Mouse (Mus musculus): Measurements from ENCODE around the gene Lrrc31.
A peak's percentile ranks its signal among the peaks of the same experiment; 100 is the strongest.

Gene Lrrc31

DNA sequence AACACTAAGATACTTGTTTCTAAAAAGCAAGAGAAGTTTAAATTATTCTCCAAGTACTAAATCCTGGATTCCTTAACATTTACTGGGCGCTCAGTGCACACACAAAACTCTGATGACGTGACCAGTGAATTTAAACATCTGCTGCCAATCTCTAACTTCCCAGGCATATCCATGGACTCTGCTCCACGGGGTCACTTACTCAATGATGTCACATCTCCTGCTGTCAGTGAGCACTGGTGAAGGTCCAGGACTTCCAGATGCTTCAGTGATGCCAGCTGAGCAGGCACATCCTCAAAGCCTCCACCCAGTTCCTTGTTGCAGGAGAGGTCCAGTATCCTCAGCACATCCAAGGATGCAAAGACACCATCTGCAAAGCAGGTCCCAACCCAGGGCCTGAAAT lies 12.4 kb downstream of the Lrrc31 start:
- DNase-seq = no peak

DNA sequence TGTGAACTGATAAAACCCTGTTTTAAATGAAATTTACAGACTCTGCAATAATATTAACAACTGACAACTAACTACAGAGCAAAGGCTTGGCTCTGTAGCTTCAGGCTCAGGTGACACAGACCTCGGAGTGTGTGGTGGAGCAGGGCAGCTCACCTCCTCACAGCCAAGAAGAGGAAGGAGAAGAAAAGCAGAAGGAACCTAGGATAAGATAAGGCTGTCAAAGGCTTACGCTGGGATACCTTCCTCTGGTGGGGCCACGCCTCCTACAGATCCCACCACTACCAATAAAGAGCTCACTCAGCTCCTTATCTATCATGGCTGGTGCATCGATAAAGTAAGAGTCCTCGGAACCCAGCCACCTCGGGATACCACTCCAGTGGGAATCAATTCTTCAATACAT lies 16.5 kb downstream of the Lrrc31 start:
- DNase-seq = no peak

DNA sequence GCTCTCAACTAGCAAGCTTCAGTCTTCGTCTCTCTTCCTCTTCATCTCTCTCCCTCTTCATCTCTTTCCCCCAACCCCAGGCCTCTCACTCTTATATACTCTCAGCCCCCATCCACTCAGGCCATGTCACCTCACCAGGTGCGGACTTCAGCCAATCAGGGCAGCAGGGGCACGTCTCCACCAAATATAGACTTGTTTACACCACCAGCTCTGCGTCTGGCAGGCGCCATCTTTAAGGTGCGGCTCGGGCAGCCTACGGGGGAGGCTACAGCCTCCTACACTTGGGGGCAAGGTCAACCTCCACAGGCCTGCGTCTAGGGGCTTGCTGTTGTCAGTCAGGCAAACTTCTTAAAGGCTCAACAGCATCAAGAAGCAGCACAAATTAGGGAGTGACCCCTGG lies 41.2 kb downstream of the Lrrc31 start:
- DNase-seq = no peak

DNA sequence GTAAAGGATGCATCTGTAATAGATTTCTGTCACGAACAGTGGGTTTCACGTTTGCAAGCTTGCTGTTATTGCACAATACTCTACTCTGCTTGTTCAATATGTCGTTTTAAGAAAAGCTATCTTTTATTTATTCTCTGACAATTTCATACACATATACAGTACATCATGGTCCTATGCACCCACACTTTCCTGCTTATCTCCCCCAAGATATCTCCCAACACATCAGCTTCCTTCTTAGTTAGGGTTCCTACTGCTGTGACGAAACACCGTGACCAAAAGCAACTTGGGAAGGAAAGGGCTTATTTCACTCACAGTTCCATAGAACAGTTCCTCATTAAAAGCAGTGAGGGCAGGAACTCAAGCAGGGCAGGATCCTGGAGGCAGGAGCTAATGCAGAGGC lies 43.7 kb downstream of the Lrrc31 start:
- no peak for DNase-seq

DNA sequence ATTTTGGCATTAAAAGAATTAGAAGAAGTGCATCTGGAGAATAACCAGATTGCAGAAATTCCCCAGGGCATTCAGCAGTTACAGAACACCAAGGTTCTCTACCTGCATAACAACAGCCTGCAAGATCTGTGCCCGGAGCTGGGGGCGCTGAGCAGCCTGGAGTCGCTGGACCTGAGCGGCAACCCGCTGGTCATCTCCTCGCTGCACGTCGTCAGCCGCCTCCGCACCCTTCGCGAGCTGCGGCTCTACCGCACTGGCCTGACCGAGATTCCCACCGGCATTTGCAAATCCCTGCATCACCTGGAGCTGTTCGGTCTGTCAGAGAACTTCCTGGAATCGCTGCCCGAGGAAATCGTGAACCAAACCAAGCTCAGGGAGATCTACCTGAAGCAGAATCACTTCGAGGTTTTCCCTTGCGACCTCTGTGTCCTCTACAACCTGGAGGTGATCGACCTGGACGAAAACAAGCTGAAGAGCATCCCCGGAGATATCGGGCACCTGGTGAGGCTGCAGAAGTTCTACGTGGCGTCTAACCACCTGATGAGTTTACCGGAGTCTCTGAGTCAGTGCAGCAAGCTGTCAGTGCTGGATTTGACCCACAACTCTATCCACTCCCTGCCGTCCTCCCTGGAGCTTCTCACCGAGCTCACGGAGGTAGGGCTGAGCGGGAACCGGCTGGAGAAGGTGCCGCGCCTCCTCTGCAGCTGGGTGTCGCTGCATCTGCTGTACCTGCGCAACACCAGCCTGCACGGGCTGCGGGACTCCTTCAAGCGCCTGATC lies 49.4 kb downstream of the Lrrc31 start:
- DNase-seq = peak; percentile 5

DNA sequence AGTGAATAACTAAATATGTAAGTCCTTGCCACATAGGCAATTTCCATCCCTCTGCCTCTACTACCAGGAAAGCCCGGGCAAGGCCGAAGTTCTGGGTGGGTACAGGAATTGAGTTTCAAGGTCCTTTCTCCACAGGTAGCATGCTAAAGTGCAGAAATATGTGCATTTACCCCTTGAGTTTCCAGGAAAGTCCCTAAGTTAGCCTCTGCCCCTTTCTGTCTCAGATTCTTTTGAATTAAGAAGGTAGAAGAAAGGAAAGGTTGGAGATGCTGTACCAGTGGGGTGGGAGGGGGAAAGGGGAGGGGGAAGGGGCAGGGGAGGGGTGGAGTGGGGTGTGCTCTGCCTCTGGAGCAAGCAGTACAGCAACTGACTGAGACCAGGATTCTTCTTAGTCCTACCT lies 51.2 kb downstream of the Lrrc31 start:
- no peak for DNase-seq

DNA sequence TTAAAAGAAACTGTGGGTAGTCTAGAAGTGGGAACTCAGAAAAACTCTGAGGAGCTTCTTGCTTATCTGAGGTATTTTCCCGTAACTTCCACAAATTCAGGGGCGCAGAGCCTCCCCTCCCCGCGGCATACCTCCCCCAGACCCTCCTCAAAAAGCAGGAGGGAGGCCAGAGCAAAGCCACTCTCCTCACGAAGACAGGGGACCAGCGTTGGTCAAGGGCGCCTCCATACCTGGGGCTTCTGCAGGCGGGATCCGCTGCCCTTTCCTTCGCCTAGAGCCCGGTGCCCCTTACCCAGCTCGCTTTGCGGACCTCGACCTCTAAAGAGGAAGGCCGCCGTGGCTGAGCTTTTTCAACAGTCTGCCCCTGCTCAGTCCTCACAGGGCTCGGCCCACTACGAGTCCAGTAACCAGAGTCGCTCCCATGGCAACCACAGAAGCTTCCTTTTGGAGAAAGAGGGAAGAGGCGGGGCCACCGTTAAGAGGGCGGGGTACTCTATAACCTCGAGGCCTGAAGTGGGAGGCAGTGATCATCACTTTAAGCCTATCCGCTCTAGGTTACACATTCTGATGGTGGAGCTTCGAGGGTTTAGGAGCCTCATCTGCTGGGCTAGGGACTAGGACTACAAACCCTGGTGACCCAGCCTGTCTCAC lies 52.1 kb downstream of the Lrrc31 start, which contains the start of gene Lrrc34:
Gene Lrrc34, minus strand, starts transcription at position 430 of the 651 bp plus-strand sequence.
- peak in 1 of 2 experiments; percentile 8 for DNase-seq

DNA sequence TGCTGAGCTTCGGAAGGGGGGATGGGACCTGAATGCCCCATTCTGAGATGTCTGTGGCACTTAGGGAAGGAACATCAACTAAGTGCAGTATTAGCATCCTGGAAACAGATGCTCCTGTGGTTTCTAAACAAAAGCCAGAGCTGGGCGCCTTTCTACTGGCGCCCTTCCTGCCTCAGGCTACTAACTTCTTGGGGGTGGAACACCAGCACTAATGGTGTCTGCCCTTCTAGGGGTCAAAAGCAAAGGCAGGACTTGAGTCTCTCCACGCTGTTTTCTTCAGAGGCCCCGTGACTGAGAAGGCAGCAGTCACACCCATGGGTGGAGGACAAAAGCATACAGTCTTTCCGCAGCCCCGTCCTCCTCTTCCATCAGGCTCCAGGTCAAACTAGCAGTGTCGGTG lies 52.9 kb downstream of the Lrrc31 start:
- DNase-seq = no peak

DNA sequence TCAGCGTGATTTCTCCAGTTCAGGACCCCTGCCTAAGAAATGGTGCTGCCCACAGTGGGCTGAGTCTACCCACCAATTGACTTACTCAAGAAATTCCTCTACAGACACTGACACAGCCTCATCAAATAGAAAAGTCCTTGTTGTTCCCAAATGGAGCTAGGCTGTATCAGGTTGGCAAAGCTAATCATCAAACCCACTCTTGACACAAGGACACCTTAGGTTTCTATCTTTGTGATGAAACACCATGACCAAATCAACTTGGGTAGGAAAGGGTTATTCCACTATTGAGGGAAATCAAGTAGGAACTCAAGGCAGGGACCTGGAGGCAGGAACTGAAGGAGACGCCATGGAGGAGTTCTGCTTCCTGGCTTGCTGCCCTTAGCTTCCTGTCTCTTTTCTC lies 55.4 kb downstream of the Lrrc31 start, which contains the start of gene Lrriq4:
Gene Lrriq4, plus strand, starts transcription at position 301 of the 400 bp plus-strand sequence.
- no peak for DNase-seq

DNA sequence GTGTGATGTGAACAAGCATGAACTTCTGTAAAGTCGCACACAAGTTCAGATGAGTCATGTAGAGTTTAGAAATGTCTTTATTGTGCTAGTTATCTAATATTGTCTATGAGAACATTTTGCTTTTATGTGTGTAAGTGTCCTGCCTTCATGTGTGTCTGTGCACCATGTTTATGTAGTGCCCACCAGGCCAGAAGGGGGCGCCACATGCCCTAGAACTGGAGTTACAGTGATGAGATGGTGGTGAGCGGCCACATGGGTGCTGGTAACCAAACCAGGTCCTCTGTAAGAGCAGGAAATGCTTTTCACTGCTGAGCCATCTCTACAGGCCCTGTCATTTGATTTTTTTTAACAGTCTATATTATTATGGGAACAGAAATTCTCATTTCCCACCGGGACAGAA lies 64.0 kb downstream of the Lrrc31 start:
- peak in 1 of 2 experiments; percentile 13 for DNase-seq

DNA sequence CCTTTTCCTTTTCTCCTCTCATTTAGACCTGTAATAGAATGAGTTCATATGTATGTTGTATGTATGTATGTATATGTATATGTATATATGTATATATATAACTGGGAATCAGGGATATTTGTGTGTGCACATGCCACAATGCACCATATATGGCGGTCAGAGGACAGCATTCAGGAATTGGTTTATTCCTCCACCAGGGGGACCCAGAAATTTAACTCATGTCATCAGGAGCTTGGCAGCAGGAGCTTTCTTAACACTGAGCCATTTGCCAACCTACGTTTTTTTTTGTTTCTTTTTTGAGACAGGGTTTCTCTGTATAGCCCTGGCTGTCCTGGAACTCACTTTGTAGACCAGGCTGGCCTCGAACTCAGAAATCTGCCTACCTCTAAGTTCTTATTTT lies 66.0 kb downstream of the Lrrc31 start:
- DNase-seq = no peak

All from B cell, adult 2 months (primary cell).